Mouse (Mus musculus) cortical plate, adult 2 months (tissue): ENCODE data around the gene Cpb1.

ENCODE experiments used
- CTCF ChIP-seq: fragments of 200-500 bp; IDR thresholded peaks from 2 replicates; pipeline ENCODE4 v1.5.1; 2011; ENCODE audit warnings: mild to moderate bottlenecking, control low read depth, low read length; ENCODE audit not compliant: insufficient read depth; ENCODE audit errors: extremely low read depth
- POLR2A ChIP-seq: fragments of 200-500 bp; IDR thresholded peaks from 2 replicates; pipeline ENCODE4 v1.6.1; 2011; ENCODE audit warnings: mild to moderate bottlenecking, low read length, control low read depth; ENCODE audit not compliant: insufficient read depth; ENCODE audit errors: extremely low read depth

DNA sequence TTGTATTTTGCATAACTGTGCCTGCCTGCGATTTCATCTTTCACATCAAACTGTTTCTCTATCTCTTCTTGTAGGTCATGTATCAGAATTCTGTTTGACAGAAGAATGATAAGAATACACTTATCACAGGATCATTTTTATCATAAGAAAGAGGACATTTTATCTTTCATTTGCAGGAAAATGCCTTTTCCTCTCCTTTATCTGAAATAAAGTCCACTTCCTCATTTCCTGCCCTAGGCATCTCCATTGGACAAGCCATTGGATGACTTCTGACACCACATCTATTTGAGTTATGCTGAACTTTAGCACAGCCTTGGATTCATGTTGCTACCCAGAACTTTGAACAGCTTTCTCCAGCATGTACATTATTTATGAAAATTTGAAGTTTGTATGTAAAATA, 46.5 kb downstream of the Cpb1 start:
- no peak for TF ChIP-seq CTCF
- TF ChIP-seq POLR2A: no peak
